ENCODE assay signal across 29 mouse cellular contexts in the genomic region with DNA sequence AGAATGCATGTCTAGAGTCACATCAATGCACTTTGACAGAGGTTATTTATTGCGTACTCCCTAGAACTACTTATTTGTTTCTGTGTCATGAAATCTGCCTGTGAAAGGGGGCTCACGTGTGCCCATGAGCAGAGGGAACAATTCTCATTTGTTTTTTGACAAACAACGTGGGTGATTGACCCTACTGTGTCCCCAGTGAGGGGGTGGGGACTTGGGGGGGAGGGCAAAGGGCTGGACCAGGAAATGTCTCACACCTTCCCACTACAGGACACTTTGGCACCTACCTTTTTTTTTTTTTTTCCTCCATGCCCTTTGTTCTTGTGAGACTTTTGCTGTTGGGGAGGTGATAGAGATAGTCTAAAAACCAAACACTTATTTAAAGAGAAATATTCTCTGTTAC.
"Had no signal": no experiment of that assay in that cellular context is flagged by ENCODE, and none has a peak within 500 bp of the region (broad histone marks: within the 10 kb centered on the region; RNA-seq: fewer than 3 reads in every experiment).

No protein-coding gene starts in this region.

- ATAC-seq: forebrain, postnatal 0 days; hindbrain, embryonic 16.5 days; inflammation-experienced regulatory T-cells, adult 6 months; intestine, embryonic 15.5 days; intestine, postnatal 0 days had no signal

- H3K9me3 ChIP-seq: heart, embryonic 13.5 days; heart, embryonic 15.5 days; hindbrain, embryonic 10.5 days; hindbrain, embryonic 12.5 days; intestine, embryonic 15.5 days; kidney, embryonic 15.5 days; limb, embryonic 12.5 days; liver, embryonic 13.5 days; liver, embryonic 15.5 days had no signal

- H3K36me3 ChIP-seq: heart, embryonic 13.5 days; heart, embryonic 15.5 days; hindbrain, embryonic 10.5 days; hindbrain, embryonic 12.5 days; intestine, embryonic 15.5 days; kidney, embryonic 15.5 days; limb, embryonic 12.5 days; liver, embryonic 13.5 days; liver, embryonic 15.5 days had no signal

- H3K27ac ChIP-seq: gastrocnemius, adult 2 months; heart, adult 2 months; heart, embryonic 13.5 days; heart, embryonic 15.5 days; hindbrain, embryonic 10.5 days; hindbrain, embryonic 12.5 days; hindbrain, embryonic 14.5 days; intestine, embryonic 15.5 days; kidney, embryonic 15.5 days; left cerebral cortex, adult 2 months; limb, embryonic 12.5 days; liver, embryonic 13.5 days; liver, embryonic 15.5 days had no signal

- H3K4me2 ChIP-seq: heart, embryonic 11.5 days; heart, embryonic 13.5 days; heart, embryonic 15.5 days; hindbrain, embryonic 12.5 days; hindbrain, embryonic 14.5 days; intestine, embryonic 15.5 days; kidney, embryonic 15.5 days; limb, embryonic 12.5 days; liver, embryonic 11.5 days; liver, embryonic 13.5 days; liver, embryonic 15.5 days had no signal

- H3K9ac ChIP-seq: forebrain, postnatal 0 days; heart, embryonic 13.5 days; heart, embryonic 15.5 days; hindbrain, embryonic 12.5 days; hindbrain, embryonic 14.5 days; intestine, embryonic 15.5 days; kidney, embryonic 15.5 days; limb, embryonic 12.5 days; liver, embryonic 13.5 days; liver, embryonic 15.5 days had no signal

- DNase-seq: forebrain, postnatal 0 days; gastrocnemius, adult 2 months; gastrocnemius, postnatal 10 days; gastrocnemius, postnatal 25 days; heart, adult 2 months; heart, postnatal 4 days; kidney, adult 2 months; kidney, adult 9 months; kidney, postnatal 10 days; kidney, postnatal 25 days; kidney, postnatal 4 days; layer of hippocampus, adult 9-11 months; liver; liver, embryonic 13.5 days had no signal

- H3K27me3 ChIP-seq: heart, embryonic 13.5 days; heart, embryonic 15.5 days; hindbrain, embryonic 12.5 days; intestine, embryonic 15.5 days; kidney, embryonic 15.5 days; limb, embryonic 12.5 days; liver, embryonic 13.5 days; liver, embryonic 15.5 days had no signal

- H3K4me3 ChIP-seq: gastrocnemius, adult 2 months; heart, adult 2 months; heart, embryonic 13.5 days; heart, embryonic 15.5 days; hindbrain, embryonic 10.5 days; hindbrain, embryonic 12.5 days; intestine, embryonic 15.5 days; kidney, embryonic 15.5 days; left cerebral cortex, adult 2 months; limb, embryonic 12.5 days; liver, embryonic 13.5 days; liver, embryonic 15.5 days had no signal

- H3K4me1 ChIP-seq: heart, embryonic 13.5 days; heart, embryonic 15.5 days; hindbrain, embryonic 12.5 days; intestine, embryonic 15.5 days; liver, embryonic 13.5 days; liver, embryonic 15.5 days had no signal
